In genomic region chr6:137456064-137456463, GRCm38 (mm10) we compare ENCODE assay signal across 14 mouse cellular contexts.
DNase-seq lines count a peak whose midpoint lies in the region; ATAC-seq and TF ChIP-seq lines count a peak whose summit lies in the region.
"Had no signal": no experiment of that assay in that cellular context is flagged by ENCODE, and none has a peak within 500 bp of the region (broad histone marks: within the 10 kb centered on the region; RNA-seq: fewer than 3 reads in every experiment).

No protein-coding gene starts in this region.

- no peak overlapping the region for H3K4me3 ChIP-seq in embryonic facial prominence, embryonic 14.5 days (ENCODE audit: low read depth, low read length)
- no peak overlapping the region for H3K4me3 ChIP-seq in embryonic facial prominence, embryonic 10.5 days
- H3K4me3 ChIP-seq in heart, embryonic 15.5 days, result peak overlapping the region; percentile 10; the same call in 1 of the 2 replicates
- H3K4me3 ChIP-seq in lung, postnatal 0 days (ENCODE audit: low read depth, low read length), result no peak overlapping the region
- no peak overlapping the region for H3K4me3 ChIP-seq in stomach, embryonic 16.5 days (replicated peaks; ENCODE audit: low read length)
- H3K4me3 ChIP-seq: neural tube, embryonic 13.5 days; stomach, embryonic 15.5 days had no signal

- WGBS in embryonic facial prominence, embryonic 14.5 days, result 69% methylated on average over 7 of the region's 7 CpGs
- WGBS in embryonic facial prominence, embryonic 10.5 days, result 71% methylated on average over 7 of the region's 7 CpGs
- 13% methylated on average over 7 of the region's 7 CpGs for WGBS in heart, embryonic 15.5 days
- WGBS in lung, postnatal 0 days, result 37% methylated on average over 7 of the region's 7 CpGs
- WGBS in stomach, embryonic 16.5 days, result 55% methylated on average over 7 of the region's 7 CpGs

- no peak overlapping the region for H3K9ac ChIP-seq in embryonic facial prominence, embryonic 14.5 days (ENCODE audit: low read depth, low read length)
- H3K9ac ChIP-seq in heart, embryonic 15.5 days, result no peak overlapping the region
- H3K9ac ChIP-seq in lung, postnatal 0 days (replicated peaks; ENCODE audit: low read depth), result no peak overlapping the region
- H3K9ac ChIP-seq in stomach, embryonic 16.5 days (ENCODE audit: low read length), result no peak overlapping the region
- H3K9ac ChIP-seq: stomach, embryonic 15.5 days had no signal

- H3K27ac ChIP-seq in embryonic facial prominence, embryonic 14.5 days (replicated peaks; ENCODE audit: low read depth, low read length), result no peak overlapping the region
- H3K27ac ChIP-seq in embryonic facial prominence, embryonic 10.5 days (replicated peaks), result no peak overlapping the region
- peak overlapping the region; percentile 51 for H3K27ac ChIP-seq in heart, embryonic 15.5 days
- H3K27ac ChIP-seq in lung, postnatal 0 days (ENCODE audit: low read length), result no peak overlapping the region
- no peak overlapping the region for H3K27ac ChIP-seq in stomach, embryonic 16.5 days (ENCODE audit: low read length)
- H3K27ac ChIP-seq: neural tube, embryonic 13.5 days; stomach, embryonic 15.5 days had no signal

- TF ChIP-seq EP300 in lung, postnatal 0 days (IDR thresholded peaks at IDR 0.05), result no peak

- TF ChIP-seq CTCF in lung, postnatal 0 days (IDR thresholded peaks at IDR 0.05), result no peak

- H3K4me2 ChIP-seq in embryonic facial prominence, embryonic 14.5 days (ENCODE audit: low read depth, low read length), result 0 out of 2 replicates have a peak overlapping the region, but pooled peaks have one; percentile 14
- H3K4me2 ChIP-seq in heart, embryonic 15.5 days, result peak overlapping the region; percentile 53
- H3K4me2 ChIP-seq in lung, postnatal 0 days (replicated peaks; ENCODE audit: low read depth, low read length), result no peak overlapping the region
- peak overlapping the region; percentile 19; the same call in 1 of the 2 replicates for H3K4me2 ChIP-seq in stomach, embryonic 16.5 days (ENCODE audit: low read depth, low read length)
- H3K4me2 ChIP-seq: neural tube, embryonic 13.5 days; stomach, embryonic 15.5 days had no signal

- no peaks in the 10 kb centered on the region for H3K9me3 ChIP-seq in embryonic facial prominence, embryonic 14.5 days (ENCODE audit: control insufficient read depth, low read length)
- no peaks in the 10 kb centered on the region for H3K9me3 ChIP-seq in embryonic facial prominence, embryonic 10.5 days
- H3K9me3 ChIP-seq in heart, embryonic 15.5 days (replicated peaks), result no peaks in the 10 kb centered on the region
- no peaks in the 10 kb centered on the region for H3K9me3 ChIP-seq in lung, postnatal 0 days (ENCODE audit: low read length)
- no peaks in the 10 kb centered on the region for H3K9me3 ChIP-seq in stomach, embryonic 16.5 days (replicated peaks; ENCODE audit: control insufficient read depth, low read length)
- H3K9me3 ChIP-seq: neural tube, embryonic 13.5 days; stomach, embryonic 15.5 days had no signal

- ATAC-seq in embryonic facial prominence, embryonic 14.5 days (ENCODE audit: low read depth), result no peak
- 0 out of 2 replicates have a peak, but pooled peaks have one; percentile 55 for ATAC-seq in heart, embryonic 15.5 days (replicated peaks; ENCODE audit: insufficient number of reproducible peaks, insufficient read depth, low FRiP score, low read depth)
- peak; percentile 12; the same call in 1 of the 2 replicates for ATAC-seq in lung, postnatal 0 days
- peak; percentile 21; the same call in 1 of the 2 replicates for ATAC-seq in stomach, embryonic 16.5 days (ENCODE audit: insufficient read depth, low FRiP score)
- ATAC-seq: activated CD4-positive, CD25-positive, alpha-beta regulatory T cell, adult 4 months had no signal

- DNase-seq in embryonic facial prominence, embryonic 14.5 days (ENCODE audit: low spot score), result no peak
- DNase-seq in embryonic facial prominence, embryonic 10.5 days (ENCODE audit: low spot score), result no peak
- DNase-seq in heart, adult 18-20 months, result no peak
- no peak for DNase-seq in lung, postnatal 0 days (ENCODE audit: low spot score)
- DNase-seq in lung, postnatal 10 days, result no peak
- DNase-seq in ovary, postnatal 10 days (ENCODE audit: low spot score), result no peak
- DNase-seq: liver; right cerebral cortex, postnatal 14 days had no signal

- H3K36me3 ChIP-seq in embryonic facial prominence, embryonic 14.5 days (ENCODE audit: control insufficient read depth, insufficient read depth, low read length), result no peaks in the 10 kb centered on the region
- no peaks in the 10 kb centered on the region for H3K36me3 ChIP-seq in embryonic facial prominence, embryonic 10.5 days (replicated peaks)
- no peaks in the 10 kb centered on the region for H3K36me3 ChIP-seq in heart, embryonic 15.5 days
- no peaks in the 10 kb centered on the region for H3K36me3 ChIP-seq in lung, postnatal 0 days (ENCODE audit: insufficient read depth, low read length)
- H3K36me3 ChIP-seq in stomach, embryonic 16.5 days (ENCODE audit: control insufficient read depth, insufficient read depth, low read length), result no peaks in the 10 kb centered on the region
- H3K36me3 ChIP-seq: G1E; stomach, embryonic 15.5 days had no signal

- H3K4me1 ChIP-seq in embryonic facial prominence, embryonic 14.5 days (ENCODE audit: control insufficient read depth, insufficient read depth, low read length), result peaks cover 6% of the 10 kb centered on the region; the same call in 1 of the 2 replicates
- peaks cover 12% of the 10 kb centered on the region for H3K4me1 ChIP-seq in embryonic facial prominence, embryonic 10.5 days
- H3K4me1 ChIP-seq in heart, embryonic 15.5 days (replicated peaks), result peaks cover 29% of the 10 kb centered on the region
- no peaks in the 10 kb centered on the region for H3K4me1 ChIP-seq in lung, postnatal 0 days (ENCODE audit: insufficient read depth, low read depth, low read length)
- H3K4me1 ChIP-seq in stomach, embryonic 16.5 days (ENCODE audit: control insufficient read depth, insufficient read depth, low read length), result 0 out of 2 replicates have a peak, but pooled peaks cover 2% of the 10 kb centered on the region

- no peaks in the 10 kb centered on the region for H3K27me3 ChIP-seq in embryonic facial prominence, embryonic 14.5 days (replicated peaks; ENCODE audit: control insufficient read depth, insufficient read depth, low read length)
- 0 out of 2 replicates have a peak, but pooled peaks cover 5% of the 10 kb centered on the region for H3K27me3 ChIP-seq in embryonic facial prominence, embryonic 10.5 days (replicated peaks; ENCODE audit: low read depth, poor library complexity, severe bottlenecking)
- H3K27me3 ChIP-seq in heart, embryonic 15.5 days, result no peaks in the 10 kb centered on the region
- no peaks in the 10 kb centered on the region for H3K27me3 ChIP-seq in lung, postnatal 0 days (replicated peaks; ENCODE audit: insufficient read depth, low read length)
- no peaks in the 10 kb centered on the region for H3K27me3 ChIP-seq in stomach, embryonic 16.5 days (ENCODE audit: control insufficient read depth, insufficient read depth, low read length)
- H3K27me3 ChIP-seq: neural tube, embryonic 13.5 days; stomach, embryonic 15.5 days had no signal
